Mouse (Mus musculus): ENCODE measurements around the gene Fancc. TPM values are rescaled to one million over a fixed set of nuclear protein-coding genes. Genes with fewer than 3 reads are reported as not detected.

Gene Fancc
- polyA plus RNA-seq, 1 experiment from 2014 or later = 12.8 TPM

GRCm38 (mm10) chr13:63339946-63340345, 157.1 kb downstream of the Fancc start:
- ATAC-seq = no peak
- no peak for DNase-seq (ENCODE audit: low spot score)
- Histone ChIP-seq H3K4me1 (ENCODE audit: control insufficient read depth, insufficient read depth, low read length) (peaks cover 11% of the 10 kb centered on the region; the same call in 1 of the 2 replicates), H3K27me3 (replicated peaks; ENCODE audit: control insufficient read depth, insufficient read depth, low read length) (no peaks in the 10 kb centered on the region), H3K4me2 (ENCODE audit: low read length) (no peak overlapping the region), H3K4me3 (ENCODE audit: low read depth, low read length) (no peak overlapping the region), H3K9me3 (replicated peaks; ENCODE audit: control insufficient read depth, low read length) (no peaks in the 10 kb centered on the region), H3K36me3 (ENCODE audit: control insufficient read depth, insufficient read depth, low read length) (no peaks in the 10 kb centered on the region), H3K9ac (ENCODE audit: low read length) (no peak overlapping the region), H3K27ac (ENCODE audit: low read depth, low read length) (no peak overlapping the region)
- WGBS = 90% methylated on average over 4 of the region's 4 CpGs

DNA sequence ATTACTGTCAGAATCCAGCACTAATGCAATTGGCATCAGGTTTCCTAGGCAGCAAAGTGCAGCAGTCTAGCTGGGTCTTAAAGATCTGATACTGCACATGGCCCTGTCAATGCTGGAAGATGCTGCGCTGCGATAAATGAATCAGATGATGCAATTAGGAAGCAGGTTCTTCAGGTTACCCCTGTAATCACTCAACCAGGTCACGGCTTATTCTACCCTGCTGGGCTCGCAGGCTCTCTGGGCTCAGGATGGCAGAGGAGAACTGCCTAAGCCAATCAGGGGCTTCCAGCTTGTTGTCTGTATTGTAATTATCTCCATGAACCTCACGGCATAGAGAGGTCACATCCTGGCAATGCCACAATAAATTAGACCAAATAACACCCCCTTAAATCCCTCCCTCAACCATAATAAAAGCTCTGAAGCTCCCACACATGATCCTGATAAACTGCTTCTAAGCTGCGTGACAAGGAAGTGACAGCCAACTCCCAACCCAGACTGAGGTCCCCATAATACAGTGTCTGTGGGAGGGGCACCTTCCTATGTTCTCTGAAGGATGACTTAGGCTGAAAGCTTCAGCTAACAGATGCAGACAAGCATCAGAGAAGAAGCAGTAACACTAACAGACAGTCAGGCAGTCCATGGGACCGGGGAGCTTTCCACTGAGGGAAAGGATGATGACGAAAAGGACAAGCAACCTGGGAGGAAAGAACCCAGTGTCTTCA, 159.7 kb downstream of the Fancc start:
- no peak overlapping the region for H3K4me3 ChIP-seq (ENCODE audit: low read depth, low read length)
- H3K4me1 ChIP-seq (ENCODE audit: control insufficient read depth, insufficient read depth, low read length) = peaks cover 11% of the 10 kb centered on the region; the same call in 1 of the 2 replicates
- H3K9me3 ChIP-seq (replicated peaks; ENCODE audit: control insufficient read depth, low read length) = no peaks in the 10 kb centered on the region
- WGBS = 48% methylated on average over 8 of the region's 8 CpGs
- H3K4me2 ChIP-seq (ENCODE audit: low read length) = no peak overlapping the region
- H3K27me3 ChIP-seq (replicated peaks; ENCODE audit: control insufficient read depth, insufficient read depth, low read length) = no peaks in the 10 kb centered on the region
- ATAC-seq = peak; percentile 14; the same call in 1 of the 2 replicates
- no peaks in the 10 kb centered on the region for H3K36me3 ChIP-seq (ENCODE audit: control insufficient read depth, insufficient read depth, low read length)
- no peak overlapping the region for H3K27ac ChIP-seq (ENCODE audit: low read depth, low read length)
- H3K9ac ChIP-seq (ENCODE audit: low read length) = no peak overlapping the region
- peak; percentile 37 for DNase-seq (ENCODE audit: low spot score)

DNA sequence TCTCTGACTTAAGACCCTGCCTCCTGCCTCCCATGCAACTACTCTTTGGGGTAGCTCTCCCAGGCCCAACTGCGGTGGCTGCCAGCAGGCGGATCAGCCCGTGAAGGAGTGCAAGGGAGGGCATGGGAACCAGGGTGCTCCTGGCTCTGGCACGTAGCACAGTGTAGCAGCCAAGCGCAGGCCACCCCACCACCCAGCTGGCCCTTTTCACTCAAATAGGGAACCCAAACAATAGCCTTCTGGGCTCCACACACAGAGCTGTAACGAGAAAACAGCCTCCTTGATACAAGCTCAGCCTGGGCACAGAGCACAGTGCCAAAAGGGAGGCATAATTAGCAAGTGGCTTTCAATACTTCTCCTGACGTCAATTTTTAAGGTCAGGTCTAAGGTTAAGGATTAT, 160.7 kb downstream of the Fancc start:
- peak; percentile 90 for DNase-seq (ENCODE audit: low spot score)
- peak overlapping the region; percentile 53; the same call in 1 of the 2 replicates for H3K27ac ChIP-seq (ENCODE audit: low read depth, low read length)

GRCm38 (mm10) chr13:63335421-63336134, 161.5 kb downstream of the Fancc start:
- peak; percentile 55 for DNase-seq (ENCODE audit: low spot score)
- Histone ChIP-seq H3K4me1 (ENCODE audit: control insufficient read depth, insufficient read depth, low read length) (peaks cover 11% of the 10 kb centered on the region; the same call in 1 of the 2 replicates), H3K27ac (ENCODE audit: low read depth, low read length) (peak overlapping the region; percentile 53; the same call in 1 of the 2 replicates), H3K27me3 (replicated peaks; ENCODE audit: control insufficient read depth, insufficient read depth, low read length) (no peaks in the 10 kb centered on the region), H3K4me2 (ENCODE audit: low read length) (no peak overlapping the region), H3K9ac (ENCODE audit: low read length) (no peak overlapping the region), H3K4me3 (ENCODE audit: low read depth, low read length) (no peak overlapping the region), H3K36me3 (ENCODE audit: control insufficient read depth, insufficient read depth, low read length) (no peaks in the 10 kb centered on the region), H3K9me3 (replicated peaks; ENCODE audit: control insufficient read depth, low read length) (no peaks in the 10 kb centered on the region)
- 0 out of 2 replicates have a peak, but pooled peaks have one; percentile 16 for ATAC-seq
- WGBS = 71% methylated on average over 4 of the region's 4 CpGs

More for the DNA sequence above, 160.7 kb downstream of the Fancc start:
- Histone ChIP-seq H3K4me2 (ENCODE audit: low read length) (no peak overlapping the region), H3K4me3 (ENCODE audit: low read depth, low read length) (no peak overlapping the region), H3K36me3 (ENCODE audit: control insufficient read depth, insufficient read depth, low read length) (no peaks in the 10 kb centered on the region), H3K27me3 (replicated peaks; ENCODE audit: control insufficient read depth, insufficient read depth, low read length) (no peaks in the 10 kb centered on the region), H3K9me3 (replicated peaks; ENCODE audit: control insufficient read depth, low read length) (no peaks in the 10 kb centered on the region), H3K4me1 (ENCODE audit: control insufficient read depth, insufficient read depth, low read length) (peaks cover 11% of the 10 kb centered on the region; the same call in 1 of the 2 replicates), H3K9ac (ENCODE audit: low read length) (no peak overlapping the region)
- peak; percentile 94 for ATAC-seq
- WGBS = 6% methylated on average over 7 of the region's 7 CpGs

- no peaks in the 10 kb centered on the region for H3K9me3 ChIP-seq (replicated peaks; ENCODE audit: control insufficient read depth, low read length)
- 44% methylated on average over 4 of the region's 4 CpGs for WGBS
- DNase-seq (ENCODE audit: low spot score) = peak; percentile 85
- no peaks in the 10 kb centered on the region for H3K27me3 ChIP-seq (replicated peaks; ENCODE audit: control insufficient read depth, insufficient read depth, low read length)
- no peak overlapping the region for H3K27ac ChIP-seq (ENCODE audit: low read depth, low read length)
- no peak overlapping the region for H3K4me2 ChIP-seq (ENCODE audit: low read length)
- H3K4me1 ChIP-seq (ENCODE audit: control insufficient read depth, insufficient read depth, low read length) = peaks cover 14% of the 10 kb centered on the region; the same call in 1 of the 2 replicates
- H3K36me3 ChIP-seq (ENCODE audit: control insufficient read depth, insufficient read depth, low read length) = no peaks in the 10 kb centered on the region
- H3K4me3 ChIP-seq (ENCODE audit: low read depth, low read length) = no peak overlapping the region
- H3K9ac ChIP-seq (ENCODE audit: low read length) = no peak overlapping the region
- no peak for ATAC-seq
These were observed 164.3 kb downstream of the Fancc start for GRCm38 (mm10) chr13:63332576-63333300.

DNA sequence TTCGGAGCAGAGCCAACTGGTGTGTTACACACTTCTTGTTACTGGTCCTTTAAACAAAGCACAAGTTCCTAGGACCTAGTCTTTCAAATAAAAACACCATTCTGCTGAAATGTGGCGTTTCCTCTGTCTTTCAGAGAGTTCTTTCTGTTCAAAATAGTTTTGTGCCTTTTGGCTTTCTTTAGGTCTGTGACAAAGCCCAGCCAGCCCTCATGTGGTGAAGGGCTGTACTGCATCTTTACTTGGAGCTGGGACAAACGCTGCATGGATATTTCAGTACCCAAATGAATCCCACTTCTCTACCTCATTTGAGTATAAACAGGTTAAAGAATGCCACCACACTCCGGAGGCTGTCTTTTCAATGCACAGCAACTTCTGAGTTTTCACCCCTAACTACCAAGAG, 165.7 kb downstream of the Fancc start:
- no peaks in the 10 kb centered on the region for H3K9me3 ChIP-seq (replicated peaks; ENCODE audit: control insufficient read depth, low read length)
- peaks cover 7% of the 10 kb centered on the region; the same call in 1 of the 2 replicates for H3K4me1 ChIP-seq (ENCODE audit: control insufficient read depth, insufficient read depth, low read length)
- H3K27ac ChIP-seq (ENCODE audit: low read depth, low read length) = no peak overlapping the region
- no peak overlapping the region for H3K4me3 ChIP-seq (ENCODE audit: low read depth, low read length)
- no peak overlapping the region for H3K4me2 ChIP-seq (ENCODE audit: low read length)
- 46% methylated on average over 4 of the region's 4 CpGs for WGBS
- H3K27me3 ChIP-seq (replicated peaks; ENCODE audit: control insufficient read depth, insufficient read depth, low read length) = no peaks in the 10 kb centered on the region
- DNase-seq (ENCODE audit: low spot score) = peak; percentile 78
- no peak overlapping the region for H3K9ac ChIP-seq (ENCODE audit: low read length)
- no peak for ATAC-seq
- no peaks in the 10 kb centered on the region for H3K36me3 ChIP-seq (ENCODE audit: control insufficient read depth, insufficient read depth, low read length)

DNA sequence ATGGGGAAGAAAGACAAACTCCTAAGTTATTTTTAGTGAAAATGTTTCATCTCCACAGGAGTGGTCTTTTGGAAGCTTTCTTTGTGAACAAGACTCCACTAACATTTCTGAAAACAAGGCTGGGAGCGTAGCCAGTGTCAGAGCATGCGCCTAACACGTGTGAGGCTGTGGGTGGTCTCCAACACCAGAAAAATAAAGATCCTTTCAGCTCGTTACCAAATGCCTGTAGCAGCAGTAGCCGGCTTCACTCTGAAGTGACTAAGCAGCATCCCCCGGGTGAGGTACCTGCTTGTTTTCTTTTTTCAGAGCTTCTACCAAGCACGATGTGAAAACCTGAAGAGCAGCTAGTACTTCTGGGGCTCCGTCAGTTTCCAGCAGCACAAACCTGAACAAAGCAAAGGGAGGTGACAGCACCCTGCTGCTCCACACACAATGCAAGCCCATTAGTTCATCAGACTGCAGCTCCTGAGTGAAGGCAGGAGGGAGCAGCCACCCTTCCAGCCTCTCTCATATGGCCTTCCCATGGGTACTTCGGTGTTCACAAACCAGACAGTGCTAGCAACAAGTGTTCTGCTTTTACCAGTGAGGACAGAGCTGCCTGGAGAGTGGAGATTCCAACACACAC, 166.7 kb downstream of the Fancc start:
- Histone ChIP-seq H3K4me1 (ENCODE audit: control insufficient read depth, insufficient read depth, low read length) (0 out of 2 replicates have a peak, but pooled peaks cover 3% of the 10 kb centered on the region), H3K4me3 (ENCODE audit: low read depth, low read length) (no peak overlapping the region), H3K27ac (ENCODE audit: low read depth, low read length) (no peak overlapping the region), H3K36me3 (ENCODE audit: control insufficient read depth, insufficient read depth, low read length) (no peaks in the 10 kb centered on the region), H3K4me2 (ENCODE audit: low read length) (no peak overlapping the region; the same call in 1 of the 2 replicates), H3K9ac (ENCODE audit: low read length) (no peak overlapping the region), H3K27me3 (replicated peaks; ENCODE audit: control insufficient read depth, insufficient read depth, low read length) (no peaks in the 10 kb centered on the region), H3K9me3 (replicated peaks; ENCODE audit: control insufficient read depth, low read length) (no peaks in the 10 kb centered on the region)
- ATAC-seq (peak; percentile 54; the same call in 1 of the 2 replicates), DNase-seq (ENCODE audit: low spot score) (peak; percentile 68)
- 5% methylated on average over 9 of the region's 9 CpGs for WGBS

- Histone ChIP-seq H3K9me3 (replicated peaks; ENCODE audit: control insufficient read depth, low read length) (no peaks in the 10 kb centered on the region), H3K4me1 (ENCODE audit: control insufficient read depth, insufficient read depth, low read length) (0 out of 2 replicates have a peak, but pooled peaks cover 3% of the 10 kb centered on the region), H3K27me3 (replicated peaks; ENCODE audit: control insufficient read depth, insufficient read depth, low read length) (no peaks in the 10 kb centered on the region), H3K4me2 (ENCODE audit: low read length) (no peak overlapping the region), H3K9ac (ENCODE audit: low read length) (no peak overlapping the region), H3K36me3 (ENCODE audit: control insufficient read depth, insufficient read depth, low read length) (no peaks in the 10 kb centered on the region), H3K27ac (ENCODE audit: low read depth, low read length) (no peak overlapping the region), H3K4me3 (ENCODE audit: low read depth, low read length) (no peak overlapping the region)
- ATAC-seq (no peak), DNase-seq (ENCODE audit: low spot score) (no peak)
- WGBS = 84% methylated on average over 2 of the region's 2 CpGs
These were observed 171.1 kb downstream of the Fancc start for GRCm38 (mm10) chr13:63326015-63326414.

Data from forebrain, embryonic 14.5 days (tissue).